Mouse (Mus musculus): ENCODE data around the gene Tnfrsf14. TPM values are rescaled to one million over a fixed set of nuclear protein-coding genes. Genes with fewer than 3 reads are reported as not detected.

The Tnfrsf14 gene
- polyA plus RNA-seq, 1 experiment from 2014 or later, result 59.8 TPM

DNA sequence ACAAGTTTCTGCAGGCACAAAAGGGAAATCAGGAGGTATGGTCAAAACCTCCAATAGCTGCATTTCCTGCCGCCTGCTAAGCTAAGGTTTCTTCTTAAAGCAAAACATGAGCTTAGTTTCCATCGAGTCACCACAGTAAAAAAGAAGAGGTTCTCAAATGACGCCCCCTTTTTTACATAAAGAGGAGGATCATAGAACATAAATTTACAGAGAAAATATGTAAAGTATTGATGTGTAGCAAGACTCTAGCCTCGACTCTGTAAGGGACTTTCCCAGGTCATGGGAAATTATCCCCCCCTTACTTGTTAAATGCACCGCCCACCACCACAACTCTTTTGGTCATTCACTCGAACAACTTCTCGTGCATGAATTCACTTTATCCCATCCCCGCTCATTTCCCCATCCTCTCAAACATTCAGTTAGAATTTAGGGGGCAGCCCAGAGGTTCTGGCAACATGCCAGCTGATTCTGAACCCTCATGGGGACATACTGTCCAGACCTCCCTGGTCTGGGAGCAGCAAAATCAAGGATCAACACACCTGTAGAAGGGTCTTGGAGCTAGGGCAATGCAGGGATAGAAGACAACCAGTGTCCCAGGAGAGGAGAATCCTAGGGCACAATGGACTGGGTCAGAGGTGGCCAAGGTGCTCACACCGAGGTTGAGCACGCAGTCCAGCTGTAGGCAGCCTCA lies 14.4 kb upstream of the Tnfrsf14 start:
- ATAC-seq (ENCODE audit: low read depth), result no peak
- Histone ChIP-seq H3K9ac (ENCODE audit: low read depth, low read length) (no peak overlapping the region), H3K4me1 (ENCODE audit: control insufficient read depth, low read depth, low read length) (peaks cover 8% of the 10 kb centered on the region), H3K27ac (ENCODE audit: low read length) (no peak overlapping the region), H3K9me3 (replicated peaks; ENCODE audit: control insufficient read depth, low read length) (no peaks in the 10 kb centered on the region), H3K4me3 (ENCODE audit: low read depth, low read length) (no peak overlapping the region), H3K36me3 (ENCODE audit: control insufficient read depth, insufficient read depth) (no peaks in the 10 kb centered on the region), H3K27me3 (ENCODE audit: control insufficient read depth, insufficient read depth, low read depth, low read length) (peaks cover 14% of the 10 kb centered on the region), H3K4me2 (ENCODE audit: low read depth, low read length) (no peak overlapping the region)
- 74% methylated on average over 10 of the region's 10 CpGs for WGBS (ENCODE audit: insufficient replicate concordance)

DNA sequence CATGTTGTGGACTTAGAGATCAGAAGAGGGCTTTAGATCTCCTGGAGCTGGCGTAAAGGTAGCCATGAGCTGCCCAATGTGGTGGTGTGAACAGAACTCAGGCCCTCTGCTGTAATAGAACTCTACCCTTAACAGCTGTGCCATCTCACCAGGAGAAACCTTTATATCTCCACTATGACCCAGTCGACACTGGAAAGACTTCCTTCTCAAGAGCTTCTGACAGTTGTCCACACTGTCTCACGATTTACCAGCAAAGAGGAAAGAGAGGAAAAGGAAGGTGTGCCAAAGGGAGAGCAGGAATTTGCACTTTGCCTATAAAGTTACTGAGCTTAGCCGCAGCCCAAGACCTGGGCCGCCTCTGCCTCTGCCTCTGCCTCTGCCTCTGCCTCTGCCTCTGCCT lies 13.5 kb upstream of the Tnfrsf14 start:
- no peak for ATAC-seq (ENCODE audit: low read depth)
- Histone ChIP-seq H3K4me3 (ENCODE audit: low read depth, low read length) (no peak overlapping the region), H3K4me1 (ENCODE audit: control insufficient read depth, low read depth, low read length) (peaks cover 8% of the 10 kb centered on the region), H3K27me3 (ENCODE audit: control insufficient read depth, insufficient read depth, low read depth, low read length) (peaks cover 14% of the 10 kb centered on the region), H3K9me3 (replicated peaks; ENCODE audit: control insufficient read depth, low read length) (no peaks in the 10 kb centered on the region), H3K9ac (ENCODE audit: low read depth, low read length) (no peak overlapping the region), H3K27ac (ENCODE audit: low read length) (no peak overlapping the region), H3K36me3 (ENCODE audit: control insufficient read depth, insufficient read depth) (no peaks in the 10 kb centered on the region), H3K4me2 (ENCODE audit: low read depth, low read length) (no peak overlapping the region)
- 75% methylated on average over 5 of the region's 5 CpGs for WGBS (ENCODE audit: insufficient replicate concordance)

DNA sequence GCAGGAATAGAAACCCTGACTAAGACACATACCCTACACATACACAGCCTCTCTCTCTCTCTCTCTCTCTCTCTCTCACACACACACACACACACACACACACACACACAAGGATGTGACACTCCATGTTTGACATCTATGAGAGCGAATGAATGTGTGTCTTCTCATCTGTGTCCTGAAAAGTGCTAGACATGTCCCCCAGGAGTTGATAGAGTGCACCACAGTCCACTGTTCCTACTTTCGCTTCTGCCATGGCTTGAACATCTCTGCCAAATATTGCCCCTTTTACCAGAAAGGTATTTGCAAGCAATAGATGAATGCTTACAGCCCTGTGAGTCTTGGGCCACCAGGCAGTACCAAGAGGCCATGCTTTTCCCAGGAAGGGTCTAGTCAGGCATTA lies 11.8 kb upstream of the Tnfrsf14 start:
- 69% methylated on average over 2 of the region's 2 CpGs for WGBS (ENCODE audit: insufficient replicate concordance)
- Histone ChIP-seq H3K9me3 (replicated peaks; ENCODE audit: control insufficient read depth, low read length) (no peaks in the 10 kb centered on the region), H3K4me1 (ENCODE audit: control insufficient read depth, low read depth, low read length) (peaks cover 5% of the 10 kb centered on the region), H3K36me3 (ENCODE audit: control insufficient read depth, insufficient read depth) (no peaks in the 10 kb centered on the region), H3K27ac (ENCODE audit: low read length) (no peak overlapping the region), H3K27me3 (ENCODE audit: control insufficient read depth, insufficient read depth, low read depth, low read length) (peaks cover under 1% of the 10 kb centered on the region; the same call in 1 of the 2 replicates), H3K4me3 (ENCODE audit: low read depth, low read length) (no peak overlapping the region), H3K9ac (ENCODE audit: low read depth, low read length) (no peak overlapping the region), H3K4me2 (ENCODE audit: low read depth, low read length) (no peak overlapping the region)
- ATAC-seq (ENCODE audit: low read depth), result no peak

DNA sequence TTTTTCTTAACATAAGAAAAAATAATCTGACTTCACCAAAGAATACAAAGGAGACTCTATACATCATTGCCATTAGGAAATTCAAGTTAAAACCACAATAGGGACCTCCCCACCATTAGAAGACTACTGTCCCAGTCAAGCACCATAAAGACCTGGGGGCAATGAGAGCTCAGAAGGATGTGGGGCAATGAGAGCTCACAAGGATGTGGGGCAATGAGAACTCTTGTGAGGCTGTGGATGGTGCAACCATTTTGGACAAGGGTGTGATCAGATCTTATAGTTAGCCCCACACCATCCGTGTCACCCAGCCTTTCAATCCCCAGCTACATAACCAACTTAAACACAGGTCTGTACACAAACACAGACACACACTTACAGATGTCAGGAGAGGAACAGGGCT lies 9.4 kb upstream of the Tnfrsf14 start:
- Histone ChIP-seq H3K9ac (ENCODE audit: low read depth, low read length) (no peak overlapping the region), H3K9me3 (replicated peaks; ENCODE audit: control insufficient read depth, low read length) (no peaks in the 10 kb centered on the region), H3K4me3 (ENCODE audit: low read depth, low read length) (no peak overlapping the region), H3K4me2 (ENCODE audit: low read depth, low read length) (no peak overlapping the region), H3K36me3 (ENCODE audit: control insufficient read depth, insufficient read depth) (no peaks in the 10 kb centered on the region), H3K27ac (ENCODE audit: low read length) (peak overlapping the region; percentile 37; the same call in 1 of the 2 replicates), H3K27me3 (ENCODE audit: control insufficient read depth, insufficient read depth, low read depth, low read length) (no peaks in the 10 kb centered on the region), H3K4me1 (ENCODE audit: control insufficient read depth, low read depth, low read length) (peaks cover 5% of the 10 kb centered on the region; the same call in 1 of the 2 replicates)
- 68% methylated on average over 1 of the region's 1 CpGs for WGBS (ENCODE audit: insufficient replicate concordance)
- no peak for ATAC-seq (ENCODE audit: low read depth)

DNA sequence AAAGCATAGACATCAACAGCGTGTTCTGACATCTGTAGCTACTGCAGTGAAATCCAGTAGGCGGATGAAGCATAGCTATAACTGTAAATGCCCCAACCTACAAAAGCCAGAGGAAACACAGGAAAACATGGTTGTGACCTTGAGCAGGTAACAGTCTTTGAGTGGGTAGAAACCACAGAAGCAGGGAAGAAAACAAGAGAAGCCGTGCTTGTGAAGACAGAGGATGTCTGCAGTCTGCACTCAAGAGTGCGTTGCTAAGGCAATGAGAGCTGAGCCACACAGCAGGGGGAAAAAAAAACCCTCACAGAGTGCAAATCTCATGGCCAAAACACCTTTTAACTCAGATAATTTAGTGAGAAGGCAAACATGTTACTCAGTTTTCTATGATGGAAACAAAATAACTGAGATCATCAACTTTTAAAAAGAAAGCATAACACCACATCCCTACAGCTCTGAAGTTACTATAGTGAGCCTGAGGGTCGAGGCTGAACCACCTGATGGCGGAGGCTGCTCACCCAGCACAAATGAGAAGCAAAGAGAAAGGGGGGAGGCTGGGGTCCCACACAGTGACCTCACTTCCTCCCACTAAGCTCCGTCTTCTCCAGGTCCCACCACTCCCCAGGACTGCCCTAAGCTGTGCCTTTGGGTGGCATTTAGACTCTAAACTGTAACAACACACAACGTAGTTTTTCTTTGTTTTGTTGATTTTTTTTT lies 8.3 kb upstream of the Tnfrsf14 start:
- Histone ChIP-seq H3K9ac (ENCODE audit: low read depth, low read length) (no peak overlapping the region), H3K36me3 (ENCODE audit: control insufficient read depth, insufficient read depth) (no peaks in the 10 kb centered on the region), H3K4me3 (ENCODE audit: low read depth, low read length) (no peak overlapping the region), H3K27me3 (ENCODE audit: control insufficient read depth, insufficient read depth, low read depth, low read length) (no peaks in the 10 kb centered on the region), H3K4me2 (ENCODE audit: low read depth, low read length) (no peak overlapping the region), H3K4me1 (ENCODE audit: control insufficient read depth, low read depth, low read length) (peaks cover 5% of the 10 kb centered on the region; the same call in 1 of the 2 replicates), H3K27ac (ENCODE audit: low read length) (no peak overlapping the region), H3K9me3 (replicated peaks; ENCODE audit: control insufficient read depth, low read length) (no peaks in the 10 kb centered on the region)
- no peak for ATAC-seq (ENCODE audit: low read depth)
- 57% methylated on average over 8 of the region's 8 CpGs for WGBS (ENCODE audit: insufficient replicate concordance)

DNA sequence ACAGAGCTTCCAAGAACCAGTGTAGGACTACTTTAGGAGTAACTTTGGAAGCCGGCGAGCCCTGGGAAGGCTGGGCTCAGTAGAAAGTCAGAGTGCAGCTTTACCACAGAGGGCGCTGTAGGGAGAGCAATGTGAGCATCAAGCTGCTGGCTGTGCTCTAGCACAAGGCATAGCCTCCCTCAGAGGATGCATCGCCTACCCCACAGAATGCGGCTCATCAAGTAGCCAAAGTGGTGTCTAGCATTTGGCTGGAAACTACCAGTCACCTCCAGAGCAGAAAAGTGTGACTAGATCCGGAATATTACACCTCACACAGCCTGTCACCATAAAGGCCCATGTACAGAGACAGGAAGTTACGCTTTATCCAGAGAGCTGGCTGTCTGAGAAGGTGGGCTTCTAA lies 7.4 kb upstream of the Tnfrsf14 start:
- peaks cover 5% of the 10 kb centered on the region; the same call in 1 of the 2 replicates for H3K4me1 ChIP-seq (ENCODE audit: control insufficient read depth, low read depth, low read length)
- no peak overlapping the region for H3K4me3 ChIP-seq (ENCODE audit: low read depth, low read length)
- H3K4me2 ChIP-seq (ENCODE audit: low read depth, low read length), result no peak overlapping the region
- H3K27me3 ChIP-seq (ENCODE audit: control insufficient read depth, insufficient read depth, low read depth, low read length), result no peaks in the 10 kb centered on the region
- H3K9me3 ChIP-seq (replicated peaks; ENCODE audit: control insufficient read depth, low read length), result no peaks in the 10 kb centered on the region
- WGBS (ENCODE audit: insufficient replicate concordance), result 78% methylated on average over 7 of the region's 7 CpGs
- H3K27ac ChIP-seq (ENCODE audit: low read length), result 0 out of 2 replicates have a peak overlapping the region, but pooled peaks have one; percentile 1
- no peak overlapping the region for H3K9ac ChIP-seq (ENCODE audit: low read depth, low read length)
- H3K36me3 ChIP-seq (ENCODE audit: control insufficient read depth, insufficient read depth), result no peaks in the 10 kb centered on the region
- ATAC-seq (ENCODE audit: low read depth), result no peak

DNA sequence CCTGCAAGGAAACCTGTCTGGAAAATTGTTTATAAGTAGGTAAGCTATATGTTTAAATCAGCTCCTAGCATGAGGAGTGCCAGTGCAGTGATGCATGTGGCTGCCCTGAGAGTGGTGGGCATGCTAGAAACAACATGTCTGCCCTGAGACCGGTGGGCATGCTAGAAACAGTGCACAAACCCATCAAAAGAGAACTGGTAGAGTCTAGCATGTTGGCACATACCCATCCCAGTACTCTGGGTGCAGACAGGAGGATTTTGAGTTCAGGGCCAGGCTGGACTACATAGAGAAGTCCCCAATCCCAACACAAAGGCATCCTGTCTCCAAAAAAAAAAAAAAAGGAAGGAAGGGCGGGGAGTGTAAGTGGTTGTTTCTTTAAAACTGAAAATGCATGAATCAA lies 6.4 kb upstream of the Tnfrsf14 start:
- no peaks in the 10 kb centered on the region for H3K27me3 ChIP-seq (ENCODE audit: control insufficient read depth, insufficient read depth, low read depth, low read length)
- H3K4me3 ChIP-seq (ENCODE audit: low read depth, low read length), result no peak overlapping the region
- ATAC-seq (ENCODE audit: low read depth), result 0 out of 2 replicates have a peak, but pooled peaks have one; percentile 14
- H3K4me1 ChIP-seq (ENCODE audit: control insufficient read depth, low read depth, low read length), result peaks cover 11% of the 10 kb centered on the region
- H3K36me3 ChIP-seq (ENCODE audit: control insufficient read depth, insufficient read depth), result no peaks in the 10 kb centered on the region
- 83% methylated on average over 2 of the region's 2 CpGs for WGBS (ENCODE audit: insufficient replicate concordance)
- no peaks in the 10 kb centered on the region for H3K9me3 ChIP-seq (replicated peaks; ENCODE audit: control insufficient read depth, low read length)
- no peak overlapping the region for H3K9ac ChIP-seq (ENCODE audit: low read depth, low read length)
- H3K27ac ChIP-seq (ENCODE audit: low read length), result peak overlapping the region; percentile 34; the same call in 1 of the 2 replicates
- H3K4me2 ChIP-seq (ENCODE audit: low read depth, low read length), result no peak overlapping the region

DNA sequence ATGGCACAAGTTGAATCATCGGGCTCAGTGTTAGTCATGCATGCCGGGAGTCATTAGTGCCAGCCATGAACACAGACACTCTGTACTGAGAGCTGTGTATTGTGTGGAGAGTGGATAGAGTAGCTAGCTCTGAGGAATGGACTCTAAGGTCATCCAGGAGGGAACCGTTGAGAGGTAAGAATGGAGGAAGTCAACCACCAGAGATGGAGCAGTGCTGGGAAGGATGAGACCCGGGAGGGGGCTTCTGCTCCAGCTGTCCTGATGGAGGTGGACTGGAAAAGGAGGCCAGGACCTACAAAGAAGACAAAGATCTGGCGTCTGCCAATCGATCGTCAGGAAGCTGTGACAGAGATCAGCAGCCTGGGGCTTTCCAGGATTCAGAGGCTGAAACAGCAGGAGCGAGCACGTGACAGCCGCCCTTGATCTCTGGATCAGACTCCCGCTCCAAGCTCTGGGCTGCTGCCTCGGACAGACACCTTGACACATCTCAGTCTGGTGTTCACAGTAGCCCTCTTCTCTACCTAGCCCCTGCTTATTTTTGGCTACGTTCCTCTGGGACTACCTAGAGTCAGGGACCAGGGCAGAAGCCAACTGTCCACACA lies 5.0 kb upstream of the Tnfrsf14 start:
- H3K4me1 ChIP-seq (ENCODE audit: control insufficient read depth, low read depth, low read length), result peaks cover 21% of the 10 kb centered on the region
- no peak overlapping the region for H3K27ac ChIP-seq (ENCODE audit: low read length)
- WGBS (ENCODE audit: insufficient replicate concordance), result 67% methylated on average over 13 of the region's 13 CpGs
- no peaks in the 10 kb centered on the region for H3K36me3 ChIP-seq (ENCODE audit: control insufficient read depth, insufficient read depth)
- no peak overlapping the region for H3K4me2 ChIP-seq (ENCODE audit: low read depth, low read length)
- ATAC-seq (ENCODE audit: low read depth), result no peak
- no peak overlapping the region for H3K4me3 ChIP-seq (ENCODE audit: low read depth, low read length)
- H3K27me3 ChIP-seq (ENCODE audit: control insufficient read depth, insufficient read depth, low read depth, low read length), result no peaks in the 10 kb centered on the region
- no peak overlapping the region for H3K9ac ChIP-seq (ENCODE audit: low read depth, low read length)
- no peaks in the 10 kb centered on the region for H3K9me3 ChIP-seq (replicated peaks; ENCODE audit: control insufficient read depth, low read length)
